Mouse (Mus musculus) cortical plate, adult 2 months (tissue): ENCODE results near the gene Sulf2.

ENCODE experiments used
- CTCF ChIP-seq: fragments of 200-500 bp; IDR thresholded peaks from 2 replicates; pipeline ENCODE4 v1.5.1; 2011; ENCODE audit warnings: mild to moderate bottlenecking, control low read depth, low read length; ENCODE audit not compliant: insufficient read depth; ENCODE audit errors: extremely low read depth
- POLR2A ChIP-seq: fragments of 200-500 bp; IDR thresholded peaks from 2 replicates; pipeline ENCODE4 v1.6.1; 2011; ENCODE audit warnings: mild to moderate bottlenecking, low read length, control low read depth; ENCODE audit not compliant: insufficient read depth; ENCODE audit errors: extremely low read depth

DNA sequence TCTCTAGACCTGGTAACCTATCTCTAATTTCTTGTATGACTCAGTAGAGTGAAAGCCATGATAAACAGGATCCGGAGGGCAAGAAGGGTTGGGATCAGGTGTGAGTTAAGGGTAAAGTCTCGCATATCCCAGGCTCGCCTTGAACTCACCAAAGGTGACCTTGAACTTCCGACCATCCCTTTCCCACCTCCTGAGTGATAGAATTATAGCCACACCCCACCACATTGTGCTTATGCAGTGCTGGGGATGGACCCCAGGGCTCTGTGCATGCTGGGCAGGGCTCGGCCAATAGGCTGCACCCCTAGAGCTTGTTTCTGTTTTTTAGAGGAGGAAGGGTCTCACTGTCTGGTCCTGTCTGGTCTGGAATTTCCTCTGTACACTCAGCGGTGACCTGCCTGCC, 14.4 kb downstream of the Sulf2 start:
- TF ChIP-seq POLR2A (no peak), CTCF (no peak)
